Mouse (Mus musculus) induced T-regulatory cell, adult 2 months (primary cell): ENCODE data around the gene Bin2.
A peak's percentile ranks its signal among the peaks of the same experiment; 100 is the strongest.
"Not testable (repeated sequence)": the region's sequence is repeated elsewhere in the genome, so short reads cannot be mapped to it uniquely, and the experiment has no call there.

Source experiments
- DNase-seq: peaks from one replicate; pipeline ENCODE4 v3.0.0-alpha.2; 2012; ENCODE audit warnings: low read depth

The Bin2 gene

DNA sequence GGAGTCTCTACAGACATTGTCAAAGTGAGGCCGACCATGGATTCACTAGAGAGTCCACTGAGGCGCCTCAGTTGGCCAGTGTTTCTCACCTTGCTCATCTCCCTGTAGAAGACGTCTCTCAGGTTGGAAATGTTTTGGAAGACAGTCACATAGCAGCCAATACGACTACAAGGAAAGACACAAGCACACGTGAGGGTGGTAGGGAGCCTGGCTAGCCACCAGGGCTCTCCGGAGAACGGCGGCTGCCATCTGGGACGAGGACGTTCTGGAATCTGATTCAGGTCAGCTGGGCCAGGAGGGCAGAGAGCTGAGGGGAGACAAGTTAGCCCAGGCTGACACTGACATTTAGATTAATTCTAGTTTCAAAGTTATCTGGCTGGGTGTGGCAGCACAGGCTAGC lies 19.2 kb downstream of the Bin2 start:
- DNase-seq = no peak

DNA sequence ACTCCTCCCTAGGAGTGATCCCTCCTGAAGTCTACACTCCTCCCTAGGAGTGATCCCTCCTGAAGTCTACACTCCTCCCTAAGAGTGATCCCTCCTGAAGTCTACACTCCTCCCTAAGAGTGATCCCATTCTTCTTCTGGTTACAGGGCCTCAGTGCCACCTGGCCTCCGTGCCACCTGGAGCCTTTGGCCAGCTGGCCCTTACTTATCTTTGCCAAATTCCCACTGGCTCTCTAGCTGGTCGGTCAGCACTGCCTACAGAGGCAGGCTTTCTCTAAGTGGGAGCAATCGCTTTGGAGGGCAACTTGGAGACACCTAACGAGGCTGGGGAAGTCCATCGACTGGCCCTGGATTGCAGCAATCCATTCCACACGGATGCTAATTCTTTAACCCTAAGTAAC lies 23.2 kb downstream of the Bin2 start:
- no peak for DNase-seq

DNA sequence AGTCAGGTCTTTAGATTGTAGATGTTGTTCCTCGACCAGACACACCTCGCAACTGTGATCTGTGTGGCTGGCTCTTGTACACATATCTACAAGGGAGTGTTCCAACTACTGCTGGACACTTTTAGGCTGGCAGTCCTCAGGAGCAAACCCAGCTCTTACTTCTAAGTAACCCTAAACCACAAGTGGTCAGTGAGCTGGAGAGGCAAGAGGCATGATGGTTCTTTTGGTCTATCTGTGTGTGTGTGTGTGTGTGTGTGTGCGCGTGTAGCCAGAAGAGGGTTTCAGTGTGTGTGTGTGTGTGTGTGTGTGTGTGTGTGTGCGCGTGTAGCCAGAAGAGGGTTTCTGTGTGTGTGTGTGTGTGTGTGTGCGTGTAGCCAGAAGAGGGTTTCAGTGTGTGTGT lies 26.9 kb downstream of the Bin2 start:
- no peak for DNase-seq

DNA sequence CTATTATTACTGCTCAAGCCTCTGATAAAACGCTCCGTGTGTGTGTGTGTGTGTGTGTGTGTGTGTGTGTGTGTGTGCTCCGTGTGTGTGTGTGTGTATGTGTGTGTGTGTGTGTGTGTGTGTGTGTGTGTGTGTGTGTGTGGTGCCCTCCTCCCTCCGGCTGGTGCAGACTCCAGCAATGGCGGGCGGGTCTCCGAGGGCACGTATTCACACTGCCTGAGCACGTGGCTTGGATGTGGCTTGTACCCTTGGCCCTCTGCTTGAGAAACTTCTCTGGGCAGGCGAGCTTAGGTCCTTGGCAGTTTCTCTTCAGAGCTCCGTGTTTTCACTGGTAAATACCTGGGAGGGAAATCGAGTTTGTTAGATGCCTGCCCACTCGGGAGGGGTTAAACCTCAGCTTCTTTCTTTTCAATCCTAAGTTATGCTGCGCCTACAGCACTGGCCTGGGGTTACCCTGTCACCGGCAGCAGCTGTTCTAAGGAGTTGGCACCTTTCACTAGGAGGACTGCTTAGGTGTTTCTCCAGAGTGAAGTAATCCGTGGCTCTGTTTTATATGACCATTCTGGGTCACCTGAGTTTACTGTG lies 28.0 kb downstream of the Bin2 start:
- DNase-seq = no peak

DNA sequence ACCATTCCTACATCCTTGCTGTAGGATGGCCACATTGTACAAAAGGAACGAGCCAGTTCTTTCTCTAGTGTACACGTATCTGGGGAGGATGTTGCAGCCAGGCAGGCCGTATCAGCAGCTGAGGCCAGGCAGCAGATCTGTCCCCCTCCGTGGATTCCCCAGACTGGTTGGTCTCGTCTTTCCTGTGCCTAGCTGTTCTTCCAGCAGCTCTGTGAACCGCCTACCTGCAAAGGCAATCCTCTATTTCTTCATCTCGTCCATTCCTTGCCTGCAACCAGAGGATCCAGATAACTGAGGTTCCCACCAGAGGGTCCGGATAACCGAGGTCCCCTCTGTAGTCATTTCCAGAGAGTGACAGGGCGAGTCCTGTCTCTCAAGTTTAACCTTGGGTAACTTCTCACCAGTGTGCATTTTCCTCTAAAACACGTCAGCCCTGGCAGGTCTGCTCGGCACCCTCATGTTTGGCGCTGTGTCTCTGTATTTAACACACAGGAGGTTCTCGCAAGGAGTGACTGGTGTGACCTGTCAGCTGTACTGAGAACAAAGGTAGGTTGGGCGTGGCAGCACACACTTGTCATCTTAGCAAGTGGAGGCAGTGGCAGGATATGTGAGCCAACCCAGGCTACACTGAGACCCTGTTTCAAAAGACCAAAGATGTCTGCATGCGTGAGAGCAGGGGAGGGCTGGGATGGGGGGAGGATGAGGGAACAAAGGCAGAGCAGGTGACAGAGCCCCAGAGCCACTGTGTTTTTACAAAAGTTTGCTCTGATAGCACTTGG lies 29.2 kb downstream of the Bin2 start:
- DNase-seq = no peak

DNA sequence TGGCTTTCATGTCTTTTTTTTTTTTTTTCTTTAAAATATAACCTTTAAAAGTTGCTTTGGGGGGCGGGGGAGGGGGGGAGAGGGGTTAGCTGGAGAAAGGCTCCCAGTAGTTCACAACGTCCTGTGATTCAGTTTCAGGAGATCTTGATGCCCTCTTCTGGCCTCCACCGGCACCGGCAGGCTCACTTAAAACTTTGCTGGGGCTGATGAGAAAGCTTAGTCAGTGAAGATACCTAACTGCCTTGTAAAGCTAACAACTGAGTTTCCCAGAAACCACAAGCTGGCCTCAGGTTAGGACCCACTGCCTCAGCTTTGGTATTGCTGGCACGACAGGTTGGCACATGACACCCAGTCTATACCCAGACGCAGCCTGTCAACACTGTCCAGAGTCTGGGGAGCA lies 31.7 kb downstream of the Bin2 start:
- DNase-seq = peak; percentile 73

DNA sequence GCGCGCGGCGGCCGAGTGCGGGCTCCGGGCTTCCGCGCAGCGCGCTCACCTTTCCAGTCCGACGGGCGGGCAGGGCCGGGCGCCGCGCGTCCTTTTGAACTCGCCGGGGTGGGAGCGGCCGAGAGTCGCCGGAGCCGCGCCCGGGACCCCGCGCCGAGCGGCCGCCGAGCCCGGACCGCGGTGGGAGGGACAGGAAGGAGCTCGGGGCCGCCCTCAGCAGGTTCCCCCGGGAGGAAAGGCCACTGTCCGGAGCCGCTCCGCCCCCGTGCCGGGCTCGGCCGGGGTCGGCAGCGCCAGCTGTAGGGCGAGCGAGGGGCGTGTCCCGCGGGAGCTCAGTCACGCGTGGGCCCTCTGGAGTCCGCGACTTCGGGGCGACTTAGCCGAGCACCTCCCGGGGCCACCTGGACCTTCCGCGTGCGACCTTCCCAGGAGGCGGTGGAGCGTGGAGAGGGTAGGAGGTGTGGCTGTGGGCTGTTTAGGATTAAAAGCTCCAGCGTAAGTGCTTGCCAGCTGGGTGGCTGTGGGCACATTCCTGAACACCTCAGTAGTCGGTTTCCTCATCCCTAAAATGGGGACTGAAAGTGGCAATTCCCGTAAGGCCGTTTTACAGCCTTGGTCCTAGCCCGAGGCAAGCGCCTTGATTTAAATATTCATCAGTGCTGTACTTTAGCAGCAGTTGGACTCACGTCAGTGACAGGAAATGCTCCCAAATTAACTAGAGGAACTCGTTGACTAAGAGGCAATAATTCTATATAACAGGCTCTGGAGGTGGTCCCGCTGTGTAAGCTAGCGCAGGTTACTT lies 32.5 kb downstream of the Bin2 start, which contains the start of gene Smagp:
Smagp (minus strand) TSS at position 241 of the 802 bp plus-strand sequence.
- DNase-seq = peak; percentile 66

DNA sequence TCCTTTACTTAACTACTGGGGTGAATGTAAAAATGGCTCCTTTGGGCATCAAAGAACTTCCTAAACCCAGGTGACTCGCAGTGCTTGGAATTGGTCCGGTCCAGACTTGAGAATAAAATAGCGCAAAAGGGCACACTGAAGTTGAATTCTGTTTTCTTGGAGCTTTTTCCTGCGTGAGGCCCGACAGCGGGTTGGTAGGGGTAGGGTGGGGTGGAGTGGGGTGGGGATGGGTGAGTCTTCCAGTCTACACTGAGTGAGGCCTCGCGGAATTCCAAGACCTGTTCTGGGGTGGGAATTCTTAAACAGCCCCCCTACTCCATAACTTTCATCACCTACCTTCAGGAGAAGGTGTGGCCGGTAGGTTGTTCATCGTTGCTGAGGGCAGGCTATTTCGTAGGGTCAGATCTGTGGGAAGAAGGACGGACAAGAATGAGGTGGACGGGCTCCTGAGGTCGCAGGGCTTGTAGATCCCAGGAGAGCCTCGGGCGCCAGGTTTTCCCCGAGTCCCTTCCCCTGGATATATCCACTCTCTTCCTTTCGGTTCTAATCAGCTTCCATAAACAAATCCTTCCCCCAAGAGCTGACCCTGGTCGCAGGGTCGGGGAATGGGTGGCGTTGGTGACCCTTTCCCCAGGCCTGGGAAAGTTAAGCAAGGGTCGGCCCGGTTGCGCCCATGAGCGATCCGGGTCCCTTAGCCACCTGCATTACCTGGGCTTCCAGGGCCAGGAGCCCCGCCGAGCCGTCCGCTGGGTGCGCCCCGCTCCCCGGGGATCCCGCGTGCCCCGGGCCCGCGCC lies 33.3 kb downstream of the Bin2 start:
- no peak for DNase-seq

DNA sequence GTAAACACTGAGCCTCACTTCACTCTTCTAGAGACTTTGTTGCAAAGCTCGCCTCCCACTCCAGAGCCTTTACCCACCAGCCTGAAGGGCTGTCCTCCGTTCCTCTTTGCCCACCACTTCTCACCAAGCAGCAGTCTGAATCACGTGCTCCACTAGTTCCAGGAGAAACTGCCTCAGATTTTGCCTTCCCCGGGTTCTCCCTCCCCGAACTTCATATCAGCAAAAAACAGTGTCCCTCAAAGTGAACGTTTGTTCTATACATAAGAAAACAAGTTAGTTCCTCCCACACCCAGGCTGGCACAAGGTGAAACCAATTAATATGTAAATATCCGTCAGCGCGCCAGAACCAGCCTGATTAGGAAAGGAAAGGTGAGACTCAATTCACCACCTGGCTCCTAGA lies 34.1 kb downstream of the Bin2 start:
- DNase-seq = no peak

DNA sequence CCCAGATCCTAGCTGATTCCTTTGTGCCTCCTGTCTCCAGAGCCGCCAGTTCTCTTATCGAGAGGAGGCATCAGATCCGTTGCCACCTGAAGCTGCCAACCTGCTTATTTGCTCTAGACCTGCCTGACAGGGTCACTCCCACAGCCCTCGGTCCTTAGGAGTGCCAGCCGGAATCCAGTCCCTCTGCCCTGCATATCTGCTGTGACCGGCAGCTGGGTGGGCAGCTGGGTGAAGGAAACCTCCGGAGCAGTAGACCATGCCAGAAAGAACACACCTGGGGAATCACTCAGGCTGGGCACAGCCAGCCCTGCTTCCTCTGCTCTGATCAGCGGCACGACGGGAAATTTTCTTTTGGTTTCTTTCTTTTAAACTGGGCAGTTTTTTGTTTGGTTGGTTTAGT lies 36.0 kb downstream of the Bin2 start:
- DNase-seq = peak; percentile 68

DNA sequence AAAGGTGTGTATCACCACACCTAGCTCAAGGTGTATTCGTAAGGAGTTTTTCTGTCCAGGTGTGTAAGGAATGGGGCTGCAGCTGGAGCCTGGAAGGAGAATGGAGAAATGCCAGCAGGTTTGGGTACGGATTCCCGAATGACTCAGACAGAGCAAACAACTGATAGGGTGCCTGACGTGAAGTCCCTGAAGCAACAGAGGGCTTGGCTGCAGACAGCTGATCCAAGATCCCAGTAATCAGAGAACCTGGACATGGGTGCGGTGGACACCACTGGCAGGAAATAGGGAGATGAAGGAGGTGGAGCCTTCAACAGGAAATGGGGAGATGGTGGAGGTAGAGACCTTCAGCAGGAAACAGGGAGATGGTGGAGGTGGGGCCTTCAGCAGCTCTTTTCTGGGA lies 37.0 kb downstream of the Bin2 start:
- no peak for DNase-seq

DNA sequence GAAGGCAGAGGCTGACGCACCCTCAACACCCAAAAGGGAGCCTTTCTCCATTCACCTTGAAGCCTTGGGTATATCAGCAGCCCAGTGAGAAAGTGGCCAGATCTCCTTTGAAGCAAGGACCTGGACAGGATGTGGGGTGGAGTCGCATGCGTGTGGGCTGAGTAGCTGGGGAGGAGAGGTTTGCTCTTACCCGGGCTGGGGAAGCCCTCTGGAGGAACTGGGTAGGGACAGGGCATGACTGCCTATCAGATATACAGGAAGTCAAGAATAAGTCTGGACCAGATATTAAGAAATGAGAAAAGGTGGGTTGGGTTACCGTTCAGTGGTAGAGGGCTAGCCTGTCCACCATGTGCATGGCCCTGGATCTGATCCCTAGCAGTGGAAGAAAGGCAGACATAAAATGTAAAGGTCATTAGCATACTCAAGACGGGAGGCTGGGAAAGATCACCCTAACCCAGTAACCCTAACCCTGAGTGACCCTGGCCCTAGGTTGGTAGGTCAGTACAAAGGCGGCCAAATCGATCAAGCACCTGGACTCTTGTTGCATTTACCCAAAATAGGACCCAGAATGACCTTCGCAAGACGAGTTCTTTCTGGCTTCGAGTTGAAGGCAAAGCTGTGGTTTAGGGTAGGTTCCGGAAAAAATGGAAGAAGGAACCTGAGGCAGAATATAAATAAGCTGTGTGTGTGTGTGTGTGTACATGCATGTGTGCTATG lies 37.7 kb downstream of the Bin2 start:
- DNase-seq = peak; percentile 44

DNA sequence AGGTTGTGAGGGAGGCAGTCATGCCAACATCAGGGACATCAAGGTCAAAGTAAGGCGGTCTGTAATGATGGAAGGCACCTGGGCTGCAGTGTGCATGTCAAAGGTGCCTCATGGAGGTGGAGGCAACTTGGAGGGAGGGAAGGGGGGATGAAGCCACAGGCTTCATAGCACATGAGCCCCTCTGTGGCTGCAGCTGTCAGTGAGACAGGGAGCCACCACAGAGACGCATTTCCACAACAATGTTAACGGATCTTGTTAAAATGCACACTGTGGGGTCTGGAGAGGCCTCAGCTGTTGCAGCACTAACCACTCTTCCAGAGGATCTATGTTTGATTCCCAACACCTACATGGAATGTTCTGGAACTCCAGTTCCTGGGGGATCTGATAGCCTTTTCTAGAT lies 39.2 kb downstream of the Bin2 start:
- DNase-seq = no peak

DNA sequence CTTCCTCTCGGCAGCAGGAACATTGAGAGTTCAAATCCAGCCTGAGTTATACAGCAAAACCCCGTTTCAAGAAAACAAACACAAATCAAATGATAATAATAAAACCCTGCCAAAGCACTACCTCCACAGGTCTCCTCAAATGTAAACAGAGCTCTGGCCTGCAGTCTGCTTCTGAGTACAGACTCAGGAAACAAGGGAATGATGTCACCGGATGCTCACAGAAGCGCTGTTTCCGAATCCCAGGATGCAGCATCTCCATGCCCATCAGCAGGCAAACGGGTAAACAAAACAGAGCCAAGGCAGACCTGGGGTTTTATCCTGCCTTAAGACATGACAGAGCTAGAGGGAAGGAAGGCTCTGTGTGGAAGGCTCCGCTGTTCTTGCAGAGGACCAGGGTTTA lies 40.6 kb downstream of the Bin2 start:
- no peak for DNase-seq

DNA sequence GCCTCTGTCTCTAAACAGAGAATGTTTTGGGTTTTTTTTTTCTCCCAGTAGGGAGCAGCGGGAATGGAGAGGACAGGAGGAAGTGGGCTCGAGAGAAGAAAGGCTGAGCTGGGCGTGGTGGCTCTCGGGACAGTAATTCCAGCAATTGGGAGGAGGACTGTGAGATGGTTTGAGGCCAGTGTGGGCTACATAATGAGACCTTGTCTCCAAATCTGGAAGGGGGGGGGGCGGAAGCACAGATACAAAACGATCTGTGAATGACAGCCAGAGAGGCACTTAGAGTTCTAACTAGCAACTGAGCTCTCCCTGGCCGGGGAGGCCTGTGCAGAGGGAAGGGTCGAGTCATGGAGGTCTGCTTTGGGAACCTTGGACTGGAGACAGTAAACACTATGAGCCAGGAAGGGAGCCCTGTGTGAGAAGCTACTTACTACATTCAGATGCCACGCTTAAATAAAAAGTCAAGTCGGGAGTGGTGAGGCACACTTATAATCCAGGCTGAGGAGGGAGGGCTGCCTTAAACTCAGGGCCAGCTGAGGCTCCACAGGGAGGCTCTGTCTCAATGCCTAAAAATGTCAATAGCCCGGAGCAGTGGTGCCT lies 41.5 kb downstream of the Bin2 start:
- no peak for DNase-seq

DNA sequence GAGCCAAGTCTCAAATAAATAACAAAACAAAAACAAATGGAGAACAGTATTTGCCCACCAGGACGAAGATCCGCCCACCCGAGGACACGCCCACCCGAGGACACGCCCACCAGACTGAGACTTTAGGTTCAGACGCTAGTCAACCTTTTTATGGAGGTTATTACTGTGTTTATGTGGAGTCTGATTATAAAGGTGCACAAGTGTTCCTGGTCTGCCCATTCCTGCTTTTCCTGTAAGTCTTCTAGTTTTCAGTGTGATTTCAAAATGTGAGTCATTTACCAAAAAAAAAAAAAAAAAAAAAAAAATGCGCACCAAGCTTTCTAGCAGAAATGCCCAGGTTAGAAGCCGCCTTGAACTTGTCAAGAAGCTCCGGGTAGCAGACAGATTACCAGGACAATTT lies 42.1 kb downstream of the Bin2 start:
- peak; percentile 48 for DNase-seq

DNA sequence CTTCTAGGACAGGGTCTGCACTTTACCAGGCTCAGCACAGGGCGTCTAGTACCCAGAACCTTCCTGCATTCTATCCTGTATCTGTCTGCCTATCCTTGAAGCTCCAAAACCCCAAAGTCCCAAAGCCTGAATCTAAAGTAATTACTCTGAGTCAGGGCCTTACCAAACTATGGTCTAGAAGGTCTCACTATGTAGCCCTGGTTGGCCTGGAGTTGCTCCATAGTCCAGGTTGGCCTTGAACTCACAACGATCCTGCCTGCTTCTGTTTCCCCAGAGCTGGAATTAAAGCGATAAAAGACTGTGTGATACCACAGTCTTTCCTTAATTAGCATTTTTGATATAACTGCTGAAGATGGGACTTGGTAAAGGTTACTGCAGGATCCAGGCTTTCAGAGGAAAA lies 44.9 kb downstream of the Bin2 start:
- DNase-seq = no peak

DNA sequence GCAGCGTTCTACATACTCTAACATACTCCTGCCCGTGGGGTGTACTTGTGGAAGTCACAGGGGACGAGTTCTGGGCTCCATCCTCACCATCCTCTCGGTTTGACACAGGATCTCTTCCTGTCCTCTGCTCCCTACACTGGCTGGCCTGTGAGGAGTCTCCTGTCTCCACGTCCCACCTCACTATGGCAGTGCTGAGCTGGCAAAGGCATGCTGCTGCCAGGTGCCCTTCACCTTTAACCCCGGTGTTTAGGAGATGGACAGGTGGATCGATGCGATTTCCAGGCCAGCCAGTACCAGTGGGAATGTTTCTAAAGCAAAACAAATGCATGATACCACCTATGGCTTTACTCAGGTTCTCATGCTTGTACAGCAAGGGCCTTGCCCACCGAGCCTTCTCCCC lies 45.6 kb downstream of the Bin2 start:
- no peak for DNase-seq

DNA sequence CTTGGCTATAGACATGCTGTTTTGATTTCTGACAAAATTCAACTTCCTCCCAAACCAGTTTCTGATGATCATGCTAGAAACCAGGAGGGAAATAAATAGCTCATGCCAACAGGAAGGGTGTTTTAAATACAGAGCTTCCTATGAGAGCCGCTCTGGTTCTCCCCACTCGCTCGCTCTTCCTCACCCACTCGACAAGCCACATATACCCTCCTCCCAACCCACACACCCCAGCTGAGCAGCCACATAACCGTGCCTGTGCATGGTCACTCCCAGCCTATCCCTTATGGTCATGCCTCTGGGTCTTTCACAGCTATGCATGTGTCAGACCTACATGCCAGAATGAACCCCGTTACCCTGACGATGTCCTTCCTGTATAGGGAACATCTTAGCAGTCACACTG lies 47.2 kb downstream of the Bin2 start:
- DNase-seq = no peak

DNA sequence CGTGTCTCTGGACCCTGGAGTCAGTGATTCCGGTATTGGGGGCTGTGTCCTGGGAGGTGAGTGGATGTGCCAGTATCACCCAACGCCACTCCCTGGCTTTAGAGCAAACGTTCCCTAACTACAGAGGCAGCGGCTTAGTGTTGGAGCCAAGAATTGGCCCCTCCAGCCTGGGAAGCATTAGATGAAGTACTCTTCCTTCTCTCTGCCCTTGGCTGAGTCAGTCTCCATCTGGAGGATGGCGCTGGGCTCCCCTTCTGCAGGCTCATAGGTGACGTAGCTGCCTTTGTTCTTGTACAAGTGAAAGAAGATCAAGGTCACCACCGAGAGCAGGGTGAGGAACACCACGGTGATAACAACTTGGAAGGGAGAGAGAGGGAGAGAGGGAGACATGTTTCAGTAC lies 47.7 kb downstream of the Bin2 start:
- DNase-seq = not testable (repeated sequence)

DNA sequence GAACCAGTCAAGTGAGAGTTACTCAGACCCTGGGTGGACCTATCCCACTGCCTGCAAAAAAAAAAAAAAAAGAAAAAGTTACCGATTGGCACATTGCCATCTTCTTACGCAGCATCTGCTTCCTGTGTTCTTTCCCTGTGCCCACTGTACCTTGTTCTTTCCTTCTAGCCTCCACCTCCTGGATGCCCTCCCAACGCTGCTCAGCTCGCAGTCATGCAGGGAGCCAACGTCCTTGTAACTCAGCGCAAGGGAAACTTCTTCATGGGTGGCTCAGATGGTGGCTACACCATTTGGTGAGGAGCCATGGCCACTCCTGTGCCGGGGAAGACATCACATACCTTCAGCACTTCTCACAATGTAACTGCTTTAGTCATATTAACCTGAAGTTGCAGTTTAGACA lies 50.2 kb downstream of the Bin2 start:
- no peak for DNase-seq
